Mouse (Mus musculus) Patski (cell line): ENCODE measurements at regions not wholly inside any gene's neighbourhood (a gene's known extent, or its start where the extent isn't known, plus 50 kb on each side); places are given as distances from the start of the nearest gene placed in this dataset.

Experiments
- ATAC-seq: fragments of 100-300 bp; one replicate; pipeline ENCODE4 v1.8.0; 2021
- CTCF ChIA-PET: fragments of 350-600 bp; sonication (Branson Sonifier 250); formaldehyde crosslinking; loops from one replicate; lab custom pipeline; 2022; ENCODE audit warnings: inconsistent platforms; lab: Charles Lee
- POLR2A ChIA-PET: fragments of 350-600 bp; sonication (Branson Sonifier 250); formaldehyde crosslinking; loops from one replicate; lab custom pipeline; 2022; ENCODE audit warnings: antibody characterized with exemption, inconsistent platforms; lab: Charles Lee
- DNase-seq: peaks from one replicate; pipeline ENCODE4 v3.0.0-alpha.2; 2011; ENCODE audit warnings: low read depth, low spot score
- H3K27me3 ChIP-seq: fragments of 371-371 bp; one replicate; pipeline ENCODE4 v1.5.1; 2021
- CTCF ChIP-seq: fragments of 100-300 bp; IDR thresholded peaks from one replicate; pipeline ENCODE4 v1.5.1; 2021
- in situ Hi-C: fragments of 300-500 bp; cut with MboI; formaldehyde crosslinking; loops from 3 replicates; pipeline ENCODE4 v1.11.1; 2018; ENCODE audit warnings: low pct_unique_long_range_greater_than_20kb, mixed read lengths

DNA sequence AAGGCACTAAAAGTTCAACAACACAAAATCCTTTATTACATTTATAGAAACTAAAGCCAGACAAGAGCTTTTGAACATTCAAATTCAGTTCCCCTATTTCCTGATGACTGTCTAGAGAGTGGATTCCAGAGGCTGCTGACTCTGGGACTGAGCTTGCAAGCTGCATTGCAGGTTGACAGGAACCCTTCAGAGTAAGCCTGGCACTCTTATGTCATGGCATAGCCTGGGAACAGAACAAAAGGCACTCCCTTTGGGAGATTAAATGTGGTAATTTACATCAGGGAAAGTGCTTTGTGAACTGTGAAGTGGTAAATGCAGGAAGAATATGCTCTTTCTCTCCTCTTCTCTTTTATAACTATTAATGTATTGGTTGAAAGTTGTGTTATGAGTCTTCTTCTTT lies 847.3 kb downstream of the Bcl11a start:
- TF ChIP-seq CTCF = no peak
- in situ Hi-C loops = no loop called here

DNA sequence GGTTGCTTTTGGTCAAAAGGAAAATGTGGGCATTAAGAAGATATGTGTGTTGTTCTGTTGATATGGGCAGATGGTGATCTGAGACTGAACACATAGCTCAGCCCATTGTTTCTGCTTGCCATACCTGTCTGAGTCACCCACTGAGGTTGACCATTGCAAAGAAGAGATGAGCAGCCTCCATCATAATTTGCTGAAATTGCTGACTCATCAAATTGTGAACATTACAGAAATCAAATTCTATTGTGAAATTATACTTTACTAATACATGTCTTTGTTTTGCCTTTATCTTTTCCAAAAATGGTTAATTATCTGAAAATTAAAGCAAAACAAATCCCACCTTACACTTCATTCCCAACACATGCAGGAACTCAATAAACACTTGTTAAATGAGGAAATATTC lies 865.8 kb downstream of the Bcl11a start:
- in situ Hi-C loops = no loop called here
- H3K27me3 ChIP-seq = no peaks in the 10 kb centered on the region
- ChIA-PET CTCF (no interaction called here), POLR2A (no interaction called here)
- ATAC-seq (no peak), DNase-seq (no peak)
- no peak for TF ChIP-seq CTCF

More for the DNA sequence above, 847.3 kb downstream of the Bcl11a start:
- ATAC-seq = no peak
- POLR2A ChIA-PET = interaction anchor here (0.6 kb wide), 1 partner anchor 201 kb away, joined by 3 read pairs; no protein-coding TSS in a partner anchor
- CTCF ChIA-PET = no interaction called here
- no peak for DNase-seq
- H3K27me3 ChIP-seq = no peaks in the 10 kb centered on the region

DNA sequence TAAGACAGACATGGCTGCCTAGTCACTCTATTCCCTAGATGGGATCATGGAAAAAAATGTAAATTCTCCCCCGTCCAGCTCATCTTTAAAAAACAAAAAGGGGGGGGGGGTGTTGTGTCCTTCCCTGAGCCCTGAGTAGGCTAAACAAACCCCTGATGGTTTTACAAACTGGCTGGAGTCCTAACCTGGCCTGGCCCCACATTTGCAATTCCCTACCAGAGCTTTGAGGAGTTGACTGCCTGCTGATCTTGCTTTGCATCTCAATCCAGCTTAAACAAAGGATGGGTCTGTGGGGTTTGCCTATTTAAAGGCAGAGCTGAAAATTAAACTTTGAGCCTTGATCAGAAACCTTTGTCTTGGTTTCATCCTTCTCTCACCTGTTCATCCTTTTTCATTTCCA lies 873.3 kb downstream of the Bcl11a start:
- ChIA-PET POLR2A (interaction anchor here (0.6 kb wide), 1 partner anchor 261 kb away, joined by 3 read pairs; no protein-coding TSS in a partner anchor), CTCF (no interaction called here)
- DNase-seq (no peak), ATAC-seq (no peak)
- H3K27me3 ChIP-seq = no peaks in the 10 kb centered on the region
- TF ChIP-seq CTCF = no peak
- in situ Hi-C loops = no loop called here

DNA sequence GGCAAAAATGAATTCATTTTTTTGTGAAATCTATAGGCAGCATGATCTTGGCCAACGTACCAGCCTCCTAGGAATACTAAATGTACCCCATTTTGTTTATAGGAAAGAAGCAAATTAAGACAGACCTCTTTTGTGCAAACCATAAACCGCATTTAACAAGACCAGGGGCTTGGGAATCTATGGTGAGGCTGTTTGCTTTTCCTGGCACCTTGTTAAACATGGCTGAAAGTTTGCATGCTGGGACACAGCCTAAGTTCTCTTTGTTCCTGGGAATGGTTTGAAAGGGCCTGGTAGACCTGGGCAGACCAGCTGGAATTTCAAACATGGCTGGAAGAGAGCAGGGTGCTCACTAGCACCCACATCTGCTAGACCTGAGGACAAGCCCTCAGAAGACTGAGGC lies 894.5 kb downstream of the Bcl11a start:
- in situ Hi-C loops = no loop called here
- POLR2A ChIA-PET = interaction anchor here (0.6 kb wide), 1 partner anchor 27 kb away, joined by 3 read pairs; no protein-coding TSS in a partner anchor
- TF ChIP-seq CTCF = no peak
- DNase-seq (no peak), ATAC-seq (no peak)
- H3K27me3 ChIP-seq = peaks cover 2% of the 10 kb centered on the region
- CTCF ChIA-PET = no interaction called here

DNA sequence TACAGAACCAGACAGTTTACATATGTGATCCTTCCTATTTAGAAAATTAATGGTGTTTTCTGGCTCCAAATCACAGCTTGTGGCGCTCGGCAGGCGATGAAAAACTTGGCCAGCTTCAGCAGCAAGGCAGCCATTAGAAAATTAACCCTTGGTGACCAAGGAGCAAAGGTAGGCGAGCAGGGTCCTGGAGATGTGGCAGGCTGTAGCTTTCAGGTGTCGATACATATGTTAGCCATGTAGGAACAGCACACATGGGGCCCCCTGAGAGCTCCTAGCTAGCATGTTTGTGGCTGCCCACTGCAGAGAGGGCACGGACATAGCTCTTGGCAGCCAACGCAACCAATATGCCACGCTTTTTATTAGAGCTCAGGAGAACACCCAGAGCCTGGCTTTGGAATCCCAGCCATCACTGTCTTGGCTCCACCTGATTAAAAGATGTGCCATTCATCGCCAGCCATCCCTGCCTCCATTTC lies 902.4 kb downstream of the Bcl11a start:
- CTCF ChIA-PET = no interaction called here
- in situ Hi-C loops = no loop called here
- no peak for TF ChIP-seq CTCF
- POLR2A ChIA-PET = no interaction called here
- ATAC-seq (no peak), DNase-seq (no peak)
- H3K27me3 ChIP-seq = peaks cover 11% of the 10 kb centered on the region

DNA sequence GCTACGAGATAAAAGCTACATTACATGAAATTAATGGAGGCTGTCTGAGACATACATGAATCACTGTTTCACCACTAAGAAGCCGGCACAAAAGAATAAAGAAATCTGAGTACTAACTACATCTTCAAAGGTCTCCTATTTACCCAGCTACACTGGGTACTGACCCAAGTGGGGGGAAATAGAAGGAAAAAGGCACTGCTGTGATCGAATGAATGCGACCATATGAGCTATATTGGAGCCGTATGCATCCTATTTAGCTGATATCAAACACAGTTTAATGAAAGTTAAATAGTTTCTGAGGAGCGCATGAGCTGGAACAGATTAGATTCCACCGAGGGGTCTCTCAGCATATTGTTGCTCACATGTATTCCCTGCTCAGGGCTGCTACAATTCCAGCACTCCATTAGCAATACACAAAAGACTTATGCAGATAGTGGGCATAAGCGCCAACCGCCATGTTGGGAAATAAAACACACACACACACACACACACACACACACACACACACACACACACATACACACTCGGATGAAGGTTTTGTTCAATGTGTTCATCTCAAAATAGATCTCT lies 905.3 kb downstream of the Bcl11a start:
- no peak for DNase-seq
- ATAC-seq = no peak
- no peak for TF ChIP-seq CTCF
- ChIA-PET CTCF (no interaction called here), POLR2A (no interaction called here)
- in situ Hi-C loops = no loop called here
- peaks cover 6% of the 10 kb centered on the region for H3K27me3 ChIP-seq

DNA sequence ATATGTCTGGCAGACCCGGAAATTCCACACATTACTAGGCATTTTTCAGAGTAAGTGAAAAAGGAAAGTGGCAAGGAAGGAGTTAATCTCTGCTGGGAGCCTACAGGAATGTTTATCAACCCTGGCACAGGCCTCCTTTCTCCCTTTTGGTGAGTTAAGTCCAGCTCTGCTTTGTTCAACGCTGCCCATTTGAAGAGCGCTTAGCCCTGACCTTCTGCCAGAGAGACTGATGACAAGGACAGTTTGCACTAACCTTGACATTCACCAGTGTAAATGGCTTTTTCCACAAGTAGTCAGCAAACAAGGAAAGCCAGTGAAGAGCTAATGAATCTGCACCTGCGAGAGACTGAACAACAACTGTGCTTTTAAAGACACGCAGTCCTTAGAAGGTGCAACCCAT lies 927.6 kb downstream of the Bcl11a start:
- CTCF ChIA-PET = interaction anchor here (1.7 kb wide), 1 partner anchor 11 kb away, joined by 4 read pairs; no protein-coding TSS in a partner anchor
- ATAC-seq = no peak
- POLR2A ChIA-PET = no interaction called here
- H3K27me3 ChIP-seq = peaks cover 4% of the 10 kb centered on the region
- no peak for TF ChIP-seq CTCF
- in situ Hi-C loops = no loop called here
- DNase-seq = no peak

DNA sequence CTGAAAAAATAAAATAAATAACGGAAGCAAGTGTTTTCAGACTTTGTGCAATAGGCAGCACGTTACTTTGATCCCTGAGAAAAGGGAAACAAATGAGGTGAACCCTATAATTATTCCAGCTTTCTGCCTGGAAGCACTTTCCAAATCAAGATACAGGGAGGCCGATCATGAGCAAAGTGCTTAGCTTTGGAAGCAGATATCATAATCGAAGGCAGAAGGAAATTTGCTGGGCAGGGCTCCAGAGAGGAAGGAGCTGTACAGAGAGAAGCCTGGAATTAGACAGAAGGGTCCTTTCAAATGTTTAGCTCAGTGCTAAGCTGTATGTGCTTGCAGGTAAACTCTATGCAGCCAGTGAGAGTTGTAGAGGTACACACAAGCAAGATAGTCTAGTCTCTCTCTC lies 948.9 kb downstream of the Bcl11a start:
- DNase-seq = no peak
- TF ChIP-seq CTCF = no peak
- no peaks in the 10 kb centered on the region for H3K27me3 ChIP-seq
- no peak for ATAC-seq
- CTCF ChIA-PET = no interaction called here
- POLR2A ChIA-PET = no interaction called here
- in situ Hi-C loops = no loop called here

DNA sequence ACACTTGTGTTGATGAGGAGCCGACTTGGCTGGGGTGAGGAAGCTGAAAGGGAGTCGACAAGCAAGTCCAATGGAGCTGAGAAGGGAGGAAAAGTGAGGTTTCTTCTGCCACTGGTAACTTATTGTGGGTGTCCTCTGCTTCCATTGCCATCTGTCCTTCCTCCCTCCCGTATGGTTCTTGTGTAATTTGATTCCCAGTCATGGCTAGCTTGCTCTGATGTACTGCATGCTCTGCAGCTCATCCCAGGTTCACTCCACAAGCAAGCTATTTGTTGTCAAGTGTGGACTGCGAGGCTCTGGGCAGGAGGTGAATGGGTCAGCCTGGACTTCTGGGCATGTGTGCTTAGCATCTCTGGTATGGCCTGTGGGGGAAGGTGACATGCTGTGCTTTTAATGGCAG lies 963.1 kb downstream of the Bcl11a start:
- in situ Hi-C loops = no loop called here
- CTCF ChIA-PET = no interaction called here

DNA sequence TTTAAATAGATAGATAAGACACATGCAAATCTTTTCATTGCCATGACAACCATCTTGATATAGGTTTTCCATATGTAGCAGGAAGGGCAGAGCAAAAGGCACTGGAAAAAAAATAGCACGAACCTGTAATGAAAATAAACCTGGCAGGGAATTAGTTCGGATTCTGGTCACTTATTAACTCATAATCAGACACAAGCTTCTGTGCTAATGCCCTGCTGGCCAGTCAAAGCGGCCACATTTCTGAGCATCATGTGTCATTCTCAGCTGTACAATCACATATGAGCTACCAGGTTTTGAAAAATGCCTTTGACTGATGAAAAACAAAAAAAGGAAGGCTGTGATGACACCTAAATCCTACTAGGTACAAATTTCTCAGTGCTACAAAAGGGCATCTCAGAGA lies 964.9 kb downstream of the Bcl11a start:
- CTCF ChIA-PET = no interaction called here
- H3K27me3 ChIP-seq = peaks cover 4% of the 10 kb centered on the region
- no peak for TF ChIP-seq CTCF
- POLR2A ChIA-PET = no interaction called here
- DNase-seq (no peak), ATAC-seq (no peak)
- in situ Hi-C loops = no loop called here

More for the DNA sequence above, 963.1 kb downstream of the Bcl11a start:
- ATAC-seq (no peak), DNase-seq (no peak)
- H3K27me3 ChIP-seq = peaks cover 4% of the 10 kb centered on the region
- TF ChIP-seq CTCF = no peak
- POLR2A ChIA-PET = interaction anchor here (0.6 kb wide), 1 partner anchor 165 kb away, joined by 4 read pairs; no protein-coding TSS in a partner anchor

DNA sequence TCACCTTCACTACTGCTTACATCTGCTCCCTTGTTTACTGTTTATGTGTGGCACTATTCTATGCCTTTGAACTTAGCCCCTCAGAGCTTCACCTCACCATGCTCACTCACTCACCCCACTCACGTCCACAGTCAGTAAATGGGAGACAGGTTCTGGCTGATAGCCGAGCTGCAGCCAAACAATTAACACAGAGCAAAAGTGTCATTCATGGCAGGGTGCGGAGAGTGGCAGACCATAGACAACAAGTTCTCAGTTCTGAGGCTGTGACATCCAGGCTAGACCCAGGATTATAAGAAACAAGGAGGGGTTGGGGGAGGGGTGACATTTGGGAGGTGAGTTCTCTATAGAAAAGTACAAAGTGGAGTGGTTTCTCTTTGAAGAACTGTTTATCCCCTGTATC lies 967.5 kb downstream of the Bcl11a start:
- POLR2A ChIA-PET = no interaction called here

More for the DNA sequence above, 967.5 kb downstream of the Bcl11a start:
- H3K27me3 ChIP-seq = peaks cover 4% of the 10 kb centered on the region
- no peak for ATAC-seq
- CTCF ChIA-PET = interaction anchor here (1.7 kb wide), 1 partner anchor 16 kb away, joined by 4 read pairs; no protein-coding TSS in a partner anchor
- TF ChIP-seq CTCF = no peak
- in situ Hi-C loops = no loop called here
- no peak for DNase-seq
